Mouse (Mus musculus): ENCODE measurements around the gene Ubl3.

The Ubl3 gene

GRCm38 (mm10) chr5:148562235-148562634, 9.6 kb upstream of the Ubl3 start:
- DNase-seq (ENCODE audit: low spot score in 2 of 2): no peak

- no peak for DNase-seq (ENCODE audit: low spot score in 2 of 2)
Observed at GRCm38 (mm10) chr5:148559261-148559958, 6.8 kb upstream of the Ubl3 start.

GRCm38 (mm10) chr5:148558472-148558871, 5.9 kb upstream of the Ubl3 start:
- DNase-seq (ENCODE audit: low spot score in 2 of 2): no peak

GRCm38 (mm10) chr5:148556509-148556908, 3.9 kb upstream of the Ubl3 start:
- no peak for DNase-seq (ENCODE audit: low spot score in 2 of 2)

GRCm38 (mm10) chr5:148555156-148555555, 2.6 kb upstream of the Ubl3 start:
- no peak for DNase-seq (ENCODE audit: low spot score in 2 of 2)

- DNase-seq (ENCODE audit: low spot score in 2 of 2): no peak
Observed at GRCm38 (mm10) chr5:148554701-148555100, 2.1 kb upstream of the Ubl3 start.

GRCm38 (mm10) chr5:148554242-148554641, 1.7 kb upstream of the Ubl3 start:
- DNase-seq (ENCODE audit: low spot score in 2 of 2): no peak

- DNase-seq (ENCODE audit: low spot score in 2 of 2): no peak
Observed at GRCm38 (mm10) chr5:148553723-148554122, 1.1 kb upstream of the Ubl3 start.

- DNase-seq (ENCODE audit: low spot score in 2 of 2): no peak
Observed at GRCm38 (mm10) chr5:148551764-148552136, 839 bp downstream of the Ubl3 start.

GRCm38 (mm10) chr5:148550821-148551763, 1.5 kb downstream of the Ubl3 start:
- DNase-seq (ENCODE audit: low spot score in 2 of 2): no peak

- DNase-seq (ENCODE audit: low spot score in 2 of 2): no peak
Observed at GRCm38 (mm10) chr5:148550393-148550792, 2.2 kb downstream of the Ubl3 start.

- no peak for DNase-seq (ENCODE audit: low spot score in 2 of 2)
Observed at GRCm38 (mm10) chr5:148549307-148549706, 3.3 kb downstream of the Ubl3 start.

- no peak for DNase-seq (ENCODE audit: low spot score in 2 of 2)
Observed at GRCm38 (mm10) chr5:148548568-148548967, 4.0 kb downstream of the Ubl3 start.

GRCm38 (mm10) chr5:148547870-148548456, 4.6 kb downstream of the Ubl3 start:
- DNase-seq (ENCODE audit: low spot score in 2 of 2): no peak

GRCm38 (mm10) chr5:148546970-148547369, 5.6 kb downstream of the Ubl3 start:
- DNase-seq (ENCODE audit: low spot score in 2 of 2): no peak

GRCm38 (mm10) chr5:148544733-148545132, 7.9 kb downstream of the Ubl3 start:
- no peak for DNase-seq (ENCODE audit: low spot score in 2 of 2)

- DNase-seq (ENCODE audit: low spot score in 2 of 2): no peak
Observed at GRCm38 (mm10) chr5:148542196-148542595, 10.4 kb downstream of the Ubl3 start.

GRCm38 (mm10) chr5:148535669-148536430, 16.7 kb downstream of the Ubl3 start:
- no peak for DNase-seq (ENCODE audit: low spot score in 2 of 2)

GRCm38 (mm10) chr5:148534644-148535043, 17.9 kb downstream of the Ubl3 start:
- DNase-seq (ENCODE audit: low spot score in 2 of 2): no peak

GRCm38 (mm10) chr5:148533924-148534323, 18.7 kb downstream of the Ubl3 start:
- DNase-seq (ENCODE audit: low spot score in 2 of 2): no peak

GRCm38 (mm10) chr5:148532201-148532600, 20.4 kb downstream of the Ubl3 start:
- DNase-seq (ENCODE audit: low spot score in 2 of 2): no peak

GRCm38 (mm10) chr5:148527632-148528031, 25.0 kb downstream of the Ubl3 start:
- DNase-seq (ENCODE audit: low spot score in 2 of 2): no peak
